ENCODE assay signal across 11 mouse cellular contexts in the genomic region with DNA sequence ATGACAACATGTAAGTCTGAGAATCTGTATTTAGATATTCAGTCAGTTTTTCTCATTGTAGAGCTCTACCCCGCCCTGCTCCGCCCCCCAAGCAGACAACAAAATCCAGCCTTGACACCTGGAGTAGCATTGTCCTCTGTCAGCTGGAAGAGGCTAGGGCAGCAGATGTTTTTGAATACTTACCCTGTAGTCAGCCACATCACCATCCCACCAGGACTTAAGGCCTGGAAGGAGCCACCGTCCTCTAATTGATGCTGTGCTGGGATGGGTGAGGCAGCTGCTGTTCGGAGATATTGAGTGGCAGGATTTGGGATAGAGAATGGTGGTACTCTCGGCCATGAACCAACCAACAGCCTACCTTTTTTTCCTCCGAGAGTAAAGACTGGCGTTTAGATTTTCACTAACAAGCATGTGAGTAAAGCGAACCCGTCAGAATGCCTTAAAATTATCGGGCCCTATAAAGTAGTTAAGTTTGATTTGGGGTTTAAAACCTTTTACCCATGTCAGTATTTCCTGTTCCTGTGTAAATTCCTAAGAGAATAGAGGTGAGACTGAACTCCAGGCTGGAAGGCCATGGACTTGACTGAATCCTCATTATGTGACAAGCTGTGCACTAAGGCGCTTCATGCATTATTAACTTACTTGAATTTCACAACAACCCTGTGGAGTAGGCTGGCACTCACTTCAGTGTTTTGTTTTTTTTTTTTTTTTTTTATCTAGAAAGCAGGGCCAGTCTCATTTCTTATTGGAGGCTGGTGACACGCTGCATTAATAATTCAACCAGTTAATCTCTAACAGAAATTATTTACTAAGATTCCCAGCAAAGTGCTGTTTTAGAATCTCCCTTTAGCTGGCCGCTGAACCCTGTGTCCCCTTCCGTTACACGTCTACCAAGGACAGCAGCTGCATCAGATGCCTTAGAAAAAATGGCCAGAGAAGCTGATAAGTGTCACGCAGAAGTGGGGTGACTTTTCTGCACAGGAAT. TPM values are rescaled to one million over a fixed set of nuclear protein-coding genes. Genes with fewer than 3 reads are reported as not detected.
DNase-seq lines count a peak whose midpoint lies in the region; ATAC-seq and TF ChIP-seq lines count a peak whose summit lies in the region.
"Had no signal": no experiment of that assay in that cellular context is flagged by ENCODE, and none has a peak within 500 bp of the region (broad histone marks: within the 10 kb centered on the region; RNA-seq: fewer than 3 reads in every experiment).

No protein-coding gene starts in this region.

- H3K4me2 ChIP-seq in midbrain, postnatal 0 days (ENCODE audit: low read depth, low read length, poor library complexity, severe bottlenecking): peak overlapping the region; percentile 5; the same call in 1 of the 2 replicates
- H3K4me2 ChIP-seq: liver, embryonic 13.5 days had no signal

- WGBS in forebrain, embryonic 10.5 days: 26% methylated on average over 16 of the region's 16 CpGs
- WGBS in midbrain, postnatal 0 days: 24% methylated on average over 16 of the region's 16 CpGs

- H3K27me3 ChIP-seq in forebrain, embryonic 10.5 days (ENCODE audit: poor library complexity, severe bottlenecking): no peaks in the 10 kb centered on the region
- no peaks in the 10 kb centered on the region for H3K27me3 ChIP-seq in midbrain, postnatal 0 days (ENCODE audit: insufficient read depth, low read length)
- H3K27me3 ChIP-seq: liver, embryonic 13.5 days had no signal

- ATAC-seq in midbrain, postnatal 0 days (ENCODE audit: low FRiP score): no peak

- no peaks in the 10 kb centered on the region for H3K9me3 ChIP-seq in forebrain, embryonic 10.5 days
- no peaks in the 10 kb centered on the region for H3K9me3 ChIP-seq in midbrain, postnatal 0 days (ENCODE audit: low read length)
- H3K9me3 ChIP-seq: liver, embryonic 13.5 days had no signal

- DNase-seq in layer of hippocampus, adult 2 months (ENCODE audit: low spot score in 2 of 2): no peak
- no peak for DNase-seq in layer of hippocampus, adult 9-11 months
- DNase-seq in forebrain, embryonic 10.5 days (ENCODE audit: extremely low spot score, low spot score): no peak
- DNase-seq in kidney, adult 8-10 months: peak; percentile 47 to 73
- no peak for DNase-seq in midbrain, postnatal 0 days (ENCODE audit: low spot score)
- DNase-seq in right cerebral cortex, adult 2 months (ENCODE audit: low spot score in 2 of 2): no peak
- DNase-seq in cerebellum, adult 8-10 months: no peak
- DNase-seq in urinary bladder, postnatal 36 days (ENCODE audit: low spot score in 2 of 2): no peak
- DNase-seq: cerebellum, adult 11-12 months; liver, embryonic 13.5 days had no signal

- H3K4me1 ChIP-seq in forebrain, embryonic 10.5 days: peaks cover 69% of the 10 kb centered on the region
- H3K4me1 ChIP-seq in midbrain, postnatal 0 days (ENCODE audit: insufficient read depth, low read length): peaks cover 10% of the 10 kb centered on the region

- no peak overlapping the region for H3K9ac ChIP-seq in midbrain, postnatal 0 days (replicated peaks; ENCODE audit: low read length, poor library complexity, severe bottlenecking)
- H3K9ac ChIP-seq: liver, embryonic 13.5 days had no signal

- H3K36me3 ChIP-seq in forebrain, embryonic 10.5 days (replicated peaks): peaks cover 40% of the 10 kb centered on the region
- no peaks in the 10 kb centered on the region for H3K36me3 ChIP-seq in midbrain, postnatal 0 days (ENCODE audit: insufficient read depth, low read length)
- H3K36me3 ChIP-seq: liver, embryonic 13.5 days had no signal

- TF ChIP-seq CTCF in layer of hippocampus, adult 2 months (conservative IDR thresholded peaks at IDR 0.05): no peak
- no peak for TF ChIP-seq CTCF in midbrain, postnatal 0 days (IDR thresholded peaks at IDR 0.05)

- peak overlapping the region; percentile 2; the same call in 1 of the 2 replicates for H3K4me3 ChIP-seq in layer of hippocampus, adult 2 months
- H3K4me3 ChIP-seq in forebrain, embryonic 10.5 days: peak overlapping the region; percentile 35
- no peak overlapping the region for H3K4me3 ChIP-seq in midbrain, postnatal 0 days (ENCODE audit: low read depth, low read length)
- H3K4me3 ChIP-seq: liver, embryonic 13.5 days; myocyte had no signal

- H3K27ac ChIP-seq in layer of hippocampus, adult 2 months: peak overlapping the region; percentile 80
- peak overlapping the region; percentile 88 for H3K27ac ChIP-seq in forebrain, embryonic 10.5 days
- peak overlapping the region; percentile 33 for H3K27ac ChIP-seq in midbrain, postnatal 0 days (ENCODE audit: low read depth, low read length)
- H3K27ac ChIP-seq: liver, embryonic 13.5 days had no signal

RNA-seq across cellular contexts. Expression of gene Plpp3, which starts 13.0 kb away (rescaled TPM):
- total RNA-seq in layer of hippocampus, adult 2 months (2021): 100 to 1,000 TPM; 197 to 198 TPM
- 57.2 and 59.4 TPM in 2 replicates for polyA plus RNA-seq in forebrain, embryonic 10.5 days (2016; fragmentation: Nextera tagmentation; extraction: Ambion mirVana)
- 121 and 148 TPM in 2 replicates for total RNA-seq in midbrain, postnatal 0 days (2014; rRNA removed)
- polyA plus RNA-seq in midbrain, postnatal 0 days (2015; fragmentation: Nextera tagmentation; extraction: Ambion mirVana): 142 and 152 TPM in 2 replicates

Comparison
In these comparisons a context has a peak if more than half of its experiments do, and no peak if none do; other contexts are left out.
1. DNase-seq: peak in kidney, adult 8-10 months (2 of 2); none in layer of hippocampus, adult 2 months (0 of 2), layer of hippocampus, adult 9-11 months (single experiment), forebrain, embryonic 10.5 days (single experiment), midbrain, postnatal 0 days (single experiment), right cerebral cortex, adult 2 months (0 of 2), cerebellum, adult 8-10 months (single experiment) and urinary bladder, postnatal 36 days (0 of 2).
2. H3K27ac ChIP-seq: peak in every context shown above with its lines; median percentile 88 in forebrain, embryonic 10.5 days; 80 in layer of hippocampus, adult 2 months; 33 in midbrain, postnatal 0 days.